Mouse (Mus musculus) liver, adult 2 months (tissue): Measurements from ENCODE around the gene Cyp2c70. TPM values are rescaled to one million over a fixed set of nuclear protein-coding genes. Genes with fewer than 3 reads are reported as not detected.
A peak's percentile ranks its signal among the peaks of the same experiment; 100 is the strongest.
"Not testable (repeated sequence)": the region's sequence is repeated elsewhere in the genome, so short reads cannot be mapped to it uniquely, and the experiment has no call there.

Experiments used
- DNase-seq: peaks from one replicate; pipeline ENCODE4 v3.0.0-alpha.2; 2011; ENCODE audit warnings: low read depth, low spot score; ENCODE audit errors: extremely low read depth
- H3K27ac ChIP-seq: fragments of 200-500 bp; replicated peaks from 2 replicates; pipeline ENCODE4 v1.5.1; 2012; ENCODE audit warnings: low read depth, mild to moderate bottlenecking, control low read depth, inconsistent platforms, low read length; ENCODE audit not compliant: insufficient read depth
- H3K27me3 ChIP-seq: fragments of 200-500 bp; 2 replicates; pipeline ENCODE4 v1.6.1; 2012; ENCODE audit warnings: mild to moderate bottlenecking, moderate library complexity, low read length, inconsistent platforms; ENCODE audit not compliant: control insufficient read depth, insufficient read depth
- H3K36me3 ChIP-seq: fragments of 200-500 bp; 2 replicates; pipeline ENCODE4 v1.6.1; 2012; ENCODE audit warnings: low read length, inconsistent platforms; ENCODE audit not compliant: control insufficient read depth, insufficient read depth
- H3K4me1 ChIP-seq: fragments of 200-500 bp; 2 replicates; pipeline ENCODE4 v1.6.1; 2011; ENCODE audit warnings: low read length; ENCODE audit not compliant: control insufficient read depth, insufficient read depth
- H3K4me3 ChIP-seq: fragments of 200-500 bp; 2 replicates; pipeline ENCODE4 v1.5.1; 2011; ENCODE audit warnings: low read depth, mild to moderate bottlenecking, control low read depth, low read length, moderate library complexity; ENCODE audit not compliant: insufficient read depth
- H3K79me2 ChIP-seq: fragments of 200-500 bp; 2 replicates; pipeline ENCODE4 v1.6.1; 2012; ENCODE audit warnings: inconsistent platforms, mild to moderate bottlenecking, low read length, moderate library complexity; ENCODE audit not compliant: control insufficient read depth, insufficient read depth
- H3K9ac ChIP-seq: fragments of 200-500 bp; 2 replicates; pipeline ENCODE4 v1.6.1; 2012; ENCODE audit warnings: low read depth, mild to moderate bottlenecking, control low read depth, inconsistent platforms, low read length
- CTCF ChIP-seq: fragments of 200-500 bp; IDR thresholded peaks from 2 replicates; pipeline ENCODE4 v1.5.1; 2011; ENCODE audit warnings: low read depth, low read length, control low read depth
- POLR2A ChIP-seq: fragments of 200-500 bp; IDR thresholded peaks from 2 replicates; pipeline ENCODE4 v1.6.1; 2011; ENCODE audit warnings: low read length, control low read depth; ENCODE audit not compliant: insufficient read depth; ENCODE audit errors: extremely low read depth
- WGBS: fragments of 180-500 bp; shearing (Covaris S2); methylation state at CpG from one replicate; pipeline ENCODE4 v1.1.7; 2018; 5-methylcytosine and 5-hydroxymethylcytosine counted together
- polyA plus RNA-seq: library from polyadenylated mRNA; depleted of rRNA; stranded (reverse); fragments of >200 nt; gene quantifications from 2 replicates; pipeline ENCODE4 v1.2.3, GENCODE M21; 2012
- total RNA-seq: library from RNA; depleted of rRNA; stranded (reverse); fragments of >200 nt; gene quantifications from 2 replicates; pipeline ENCODE4 v1.2.3, GENCODE M21; 2014

Gene Cyp2c70
- total and polyA plus RNA-seq, 2 experiments = 211 to 1,231 TPM

- peak overlapping the region; percentile 75; the same call in 1 of the 2 replicates for H3K27ac ChIP-seq
- peak; percentile 97 for DNase-seq
- peaks cover 24% of the 10 kb centered on the region for H3K4me1 ChIP-seq
- H3K36me3 ChIP-seq = 0 out of 2 replicates have a peak, but pooled peaks cover 2% of the 10 kb centered on the region
- no peak overlapping the region for H3K9ac ChIP-seq
- H3K4me3 ChIP-seq = no peak overlapping the region
- H3K79me2 ChIP-seq = no peaks in the 10 kb centered on the region
- TF ChIP-seq CTCF (no peak), POLR2A (no peak)
- H3K27me3 ChIP-seq = no peaks in the 10 kb centered on the region
- WGBS = 10% methylated on average over 5 of the region's 5 CpGs
These were observed 38.6 kb upstream of the Cyp2c70 start for GRCm38 (mm10) chr19:40225761-40226110.

DNA sequence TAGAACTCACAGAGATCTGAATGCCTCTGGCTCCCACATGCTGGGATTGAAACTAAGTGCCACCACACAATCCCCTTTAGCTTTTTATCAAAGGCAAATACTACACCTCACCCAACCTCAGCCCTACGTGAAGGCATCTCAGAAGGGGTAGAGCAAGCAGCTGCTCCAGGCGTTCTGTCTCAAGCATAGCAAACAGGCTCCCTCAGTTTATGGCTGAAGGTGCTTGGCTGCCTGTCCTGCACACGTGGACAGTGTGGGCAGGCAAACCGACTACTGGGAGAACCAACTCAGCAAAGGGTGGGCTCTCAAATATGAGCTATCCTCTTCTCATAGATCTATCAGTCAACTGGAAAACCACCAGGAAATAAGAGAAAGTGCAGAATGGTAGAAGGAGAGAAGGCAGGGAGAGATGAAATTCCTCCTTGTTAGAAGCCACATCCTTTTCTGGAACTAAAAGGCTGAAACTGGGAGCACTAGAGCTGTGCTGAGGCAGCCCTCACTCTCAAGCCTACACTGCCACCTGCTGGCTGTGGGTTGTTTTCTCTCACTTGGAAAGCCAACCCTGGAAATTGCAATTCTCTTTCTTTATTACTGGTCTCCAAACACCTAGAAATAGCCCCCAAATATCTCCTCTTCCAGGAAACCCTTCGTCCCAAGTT lies 38.1 kb upstream of the Cyp2c70 start:
- Histone ChIP-seq H3K4me3 (no peak overlapping the region), H3K79me2 (no peaks in the 10 kb centered on the region), H3K9ac (peak overlapping the region; percentile 20; the same call in 1 of the 2 replicates), H3K36me3 (0 out of 2 replicates have a peak, but pooled peaks cover 2% of the 10 kb centered on the region), H3K27ac (peak overlapping the region; percentile 32), H3K4me1 (peaks cover 27% of the 10 kb centered on the region), H3K27me3 (no peaks in the 10 kb centered on the region)
- WGBS = 13% methylated on average over 5 of the region's 5 CpGs
- DNase-seq = peak; percentile 81
- TF ChIP-seq POLR2A = no peak
- peak; percentile 92 for TF ChIP-seq CTCF

DNA sequence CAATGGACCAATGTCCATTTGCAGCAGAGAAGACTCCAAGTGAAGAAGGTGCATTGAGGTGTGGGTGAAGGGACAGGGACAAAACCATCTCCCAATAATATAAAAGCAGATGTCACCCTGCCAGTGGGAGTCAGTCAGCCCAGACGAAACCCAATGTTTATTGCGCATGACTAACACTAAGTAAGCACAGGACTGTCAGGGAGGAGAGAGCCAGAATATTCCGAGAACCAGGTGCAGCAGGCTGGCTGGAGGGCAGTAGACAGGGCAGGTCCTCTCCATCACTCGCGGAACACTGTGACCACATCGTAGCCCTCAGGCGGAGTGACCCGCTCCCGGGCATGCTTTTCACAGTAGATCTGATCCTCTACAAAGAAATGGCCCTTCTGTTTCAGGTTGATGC lies 35.2 kb upstream of the Cyp2c70 start:
- not testable (repeated sequence) for H3K27me3 ChIP-seq, H3K79me2 ChIP-seq, H3K4me3 ChIP-seq, H3K36me3 ChIP-seq
- Histone ChIP-seq H3K27ac (peak overlapping the region; percentile 82), H3K9ac (peak overlapping the region; percentile 32), H3K4me1 (peaks cover 22% of the 10 kb centered on the region)
- peak; percentile 45 for DNase-seq
- WGBS = 19% methylated on average over 9 of the region's 9 CpGs

DNA sequence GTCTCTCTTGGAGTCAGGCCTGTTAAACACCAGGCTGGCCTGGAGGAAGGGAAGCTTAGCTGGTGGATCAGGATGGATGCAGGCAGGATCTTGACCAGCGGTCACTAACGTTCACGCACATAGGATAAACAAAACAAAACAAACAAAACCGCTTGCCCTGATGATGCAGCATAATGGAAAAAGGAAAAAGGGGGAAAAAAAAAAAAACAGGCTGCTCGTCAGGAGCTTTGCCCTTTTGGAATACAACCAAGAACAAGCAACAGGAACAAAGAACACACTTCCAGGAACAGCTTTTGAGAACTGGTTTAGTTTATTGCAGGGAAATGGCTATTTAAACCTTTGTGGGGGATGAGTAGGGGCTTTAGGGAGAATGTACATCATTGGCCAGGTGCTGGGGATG lies 33.7 kb upstream of the Cyp2c70 start:
- H3K4me3 ChIP-seq = no peak overlapping the region
- WGBS = 18% methylated on average over 5 of the region's 5 CpGs
- peak overlapping the region; percentile 84 for H3K27ac ChIP-seq
- TF ChIP-seq POLR2A (no peak), CTCF (no peak)
- H3K9ac ChIP-seq = peak overlapping the region; percentile 37
- H3K27me3 ChIP-seq = no peaks in the 10 kb centered on the region
- no peaks in the 10 kb centered on the region for H3K79me2 ChIP-seq
- no peaks in the 10 kb centered on the region for H3K36me3 ChIP-seq
- peaks cover 17% of the 10 kb centered on the region for H3K4me1 ChIP-seq
- peak; percentile 87 for DNase-seq

GRCm38 (mm10) chr19:40202947-40203346 lies 15.8 kb upstream of the Cyp2c70 start:
- WGBS = 83% methylated on average over 4 of the region's 4 CpGs
- H3K4me1 ChIP-seq, DNase-seq, H3K79me2 ChIP-seq, H3K4me3 ChIP-seq, H3K27ac ChIP-seq, H3K36me3 ChIP-seq, H3K9ac ChIP-seq, H3K27me3 ChIP-seq: not testable (repeated sequence)

DNA sequence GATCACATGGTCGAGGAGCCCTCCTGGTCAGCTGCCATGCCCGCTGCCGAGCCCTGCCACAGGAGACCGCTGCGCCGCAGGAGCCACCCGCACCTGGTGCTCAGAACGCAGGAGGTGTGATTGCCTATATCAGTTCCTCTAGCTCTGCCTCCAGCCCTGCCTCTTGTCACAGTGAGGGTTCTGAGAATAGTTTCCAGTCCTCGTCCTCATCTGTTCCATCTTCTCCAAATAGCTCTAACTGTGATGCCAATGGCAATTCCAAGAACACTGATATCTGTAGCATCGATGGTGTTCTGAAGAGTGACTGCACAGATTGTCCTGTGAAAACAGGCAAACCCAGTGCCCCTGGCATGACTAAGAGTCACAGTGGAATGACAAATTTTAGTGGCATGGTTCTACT lies 3.5 kb upstream of the Cyp2c70 start:
- H3K79me2 ChIP-seq = peaks cover 2% of the 10 kb centered on the region; the same call in 1 of the 2 replicates
- H3K27ac ChIP-seq = no peak overlapping the region
- WGBS = 81% methylated on average over 10 of the region's 10 CpGs
- no peak overlapping the region for H3K4me3 ChIP-seq
- no peak for DNase-seq
- no peaks in the 10 kb centered on the region for H3K27me3 ChIP-seq
- H3K9ac ChIP-seq = no peak overlapping the region
- H3K36me3 ChIP-seq = no peaks in the 10 kb centered on the region
- TF ChIP-seq POLR2A (no peak), CTCF (no peak)
- peaks cover 9% of the 10 kb centered on the region for H3K4me1 ChIP-seq
